Comparison of ENCODE assay signal across 9 mouse cellular contexts in the genomic region with DNA sequence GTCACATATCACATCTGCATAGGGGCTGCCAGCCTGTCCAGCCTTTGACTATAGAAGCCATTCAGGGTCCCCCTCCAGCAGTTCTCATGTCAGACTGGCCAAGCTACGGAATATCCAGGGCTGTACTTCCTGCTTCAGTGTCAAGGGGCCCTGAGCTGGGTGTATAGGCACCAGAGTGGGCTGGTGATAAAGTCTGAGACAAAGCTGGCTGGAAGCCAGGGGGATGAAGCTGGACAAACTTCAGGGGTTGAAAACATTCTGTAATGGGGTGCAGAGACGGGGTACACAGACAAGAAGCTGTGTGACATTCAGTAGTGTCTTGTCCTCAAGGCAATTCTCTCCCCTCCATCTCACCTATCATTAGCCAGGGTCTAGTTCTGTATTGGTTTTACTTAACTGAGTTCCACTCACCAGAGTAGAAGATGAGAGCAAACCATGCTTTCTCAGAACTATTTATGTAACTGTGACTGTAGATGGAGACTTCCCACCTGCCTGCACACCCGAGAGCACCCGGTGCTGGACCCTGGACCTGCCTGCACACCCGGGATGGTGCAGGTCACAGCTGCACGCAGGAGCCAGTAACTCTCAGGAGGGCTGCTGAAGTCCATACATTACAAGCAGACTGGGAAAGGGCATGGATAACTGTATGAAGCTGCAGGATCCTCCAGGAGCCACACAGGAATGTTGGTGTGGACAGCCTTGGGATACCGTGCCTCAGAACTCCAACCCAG. TPM values are rescaled to one million over a fixed set of nuclear protein-coding genes. Genes with fewer than 3 reads are reported as not detected.
DNase-seq lines count a peak whose midpoint lies in the region; ATAC-seq and TF ChIP-seq lines count a peak whose summit lies in the region.
"Had no signal": no experiment of that assay in that cellular context is flagged by ENCODE, and none has a peak within 500 bp of the region (broad histone marks: within the 10 kb centered on the region; RNA-seq: fewer than 3 reads in every experiment).

No protein-coding gene starts in this region.

- H3K9ac ChIP-seq in limb, embryonic 13.5 days = no peak overlapping the region
- no peak overlapping the region for H3K9ac ChIP-seq in embryonic facial prominence, embryonic 15.5 days

- peak overlapping the region; percentile 80 for H3K4me2 ChIP-seq in limb, embryonic 13.5 days (replicated peaks)
- peak overlapping the region; percentile 53; the same call in 1 of the 2 replicates for H3K4me2 ChIP-seq in embryonic facial prominence, embryonic 15.5 days (replicated peaks)

- no peak; the same call in 1 of the 2 replicates for TF ChIP-seq POLR2A in small intestine, adult 2 months (IDR thresholded peaks at IDR 0.05; ENCODE audit: low read depth, low read length)

- no peaks in the 10 kb centered on the region for H3K9me3 ChIP-seq in limb, embryonic 13.5 days
- no peaks in the 10 kb centered on the region for H3K9me3 ChIP-seq in limb, embryonic 10.5 days (replicated peaks)
- H3K9me3 ChIP-seq in embryonic facial prominence, embryonic 15.5 days (replicated peaks) = no peaks in the 10 kb centered on the region

- TF ChIP-seq CTCF in small intestine, adult 2 months (IDR thresholded peaks at IDR 0.05; ENCODE audit: extremely low read depth, insufficient read length, insufficient replicate concordance, low read depth, low read length) = no peak

- peaks cover 22% of the 10 kb centered on the region for H3K4me1 ChIP-seq in limb, embryonic 13.5 days
- H3K4me1 ChIP-seq in limb, embryonic 10.5 days = peaks cover 20% of the 10 kb centered on the region
- H3K4me1 ChIP-seq in embryonic facial prominence, embryonic 15.5 days = peaks cover 11% of the 10 kb centered on the region; the same call in 1 of the 2 replicates
- H3K4me1 ChIP-seq in small intestine, adult 2 months (ENCODE audit: control insufficient read depth, insufficient read depth, insufficient read length, low read length) = peaks cover 14% of the 10 kb centered on the region; the same call in 1 of the 2 replicates

- DNase-seq in limb, embryonic 10.5 days (ENCODE audit: low spot score) = no peak
- DNase-seq in kidney, postnatal 10 days = peak; percentile 52
- no peak for DNase-seq in urinary bladder, postnatal 36 days (ENCODE audit: low spot score in 2 of 2)
- DNase-seq in urinary bladder, postnatal 25 days (ENCODE audit: low spot score) = no peak
- no peak for DNase-seq in embryo, embryonic 10 days (ENCODE audit: low spot score)
- DNase-seq: adrenal gland, postnatal 10 days had no signal

- no peak overlapping the region for H3K27ac ChIP-seq in limb, embryonic 13.5 days
- H3K27ac ChIP-seq in limb, embryonic 10.5 days = no peak overlapping the region
- H3K27ac ChIP-seq in embryonic facial prominence, embryonic 15.5 days (replicated peaks) = no peak overlapping the region
- H3K27ac ChIP-seq in small intestine, adult 2 months (ENCODE audit: insufficient read depth, low read depth, low read length) = peak overlapping the region; percentile 75

- H3K4me3 ChIP-seq in limb, embryonic 13.5 days = no peak overlapping the region
- no peak overlapping the region for H3K4me3 ChIP-seq in limb, embryonic 10.5 days
- peak overlapping the region; percentile 51 for H3K4me3 ChIP-seq in embryonic facial prominence, embryonic 15.5 days (replicated peaks)
- peak overlapping the region; percentile 64 for H3K4me3 ChIP-seq in small intestine, adult 2 months (ENCODE audit: low read depth, low read length)

- no peaks in the 10 kb centered on the region for H3K36me3 ChIP-seq in limb, embryonic 13.5 days
- H3K36me3 ChIP-seq in limb, embryonic 10.5 days = no peaks in the 10 kb centered on the region
- no peaks in the 10 kb centered on the region for H3K36me3 ChIP-seq in embryonic facial prominence, embryonic 15.5 days
- peaks cover 24% of the 10 kb centered on the region for H3K36me3 ChIP-seq in small intestine, adult 2 months (ENCODE audit: control insufficient read depth, insufficient read depth, low read length)

- ATAC-seq in limb, embryonic 13.5 days (ENCODE audit: low FRiP score, low read depth) = no peak
- ATAC-seq in embryonic facial prominence, embryonic 15.5 days (ENCODE audit: insufficient number of reproducible peaks, low FRiP score, low TSS enrichment, low read depth) = no peak

- WGBS in limb, embryonic 13.5 days = 69% methylated on average over 7 of the region's 7 CpGs
- 85% methylated on average over 7 of the region's 7 CpGs for WGBS in limb, embryonic 10.5 days
- WGBS in embryonic facial prominence, embryonic 15.5 days = 64% methylated on average over 7 of the region's 7 CpGs
- 4% methylated on average over 7 of the region's 7 CpGs for WGBS in small intestine, adult 2 months

- peaks cover 5% of the 10 kb centered on the region for H3K27me3 ChIP-seq in limb, embryonic 13.5 days
- H3K27me3 ChIP-seq in limb, embryonic 10.5 days (ENCODE audit: low read depth, poor library complexity, severe bottlenecking) = peaks cover 14% of the 10 kb centered on the region
- H3K27me3 ChIP-seq in embryonic facial prominence, embryonic 15.5 days = no peaks in the 10 kb centered on the region
- H3K27me3 ChIP-seq in small intestine, adult 2 months (ENCODE audit: control insufficient read depth, insufficient read depth, low read length) = no peaks in the 10 kb centered on the region

RNA-seq across cellular contexts. Expression of a gene that starts 1.9 kb away (rescaled TPM):
- 4.6 and 5.4 TPM in 2 replicates for polyA plus RNA-seq in limb, embryonic 13.5 days (2015; fragmentation: Nextera tagmentation; extraction: Ambion mirVana)
- polyA plus RNA-seq in limb, embryonic 10.5 days (2016; fragmentation: Nextera tagmentation; extraction: Ambion mirVana) = 1.0 and 1.4 TPM in 2 replicates
- polyA plus RNA-seq in embryonic facial prominence, embryonic 15.5 days (2015; fragmentation: Nextera tagmentation; extraction: Ambion mirVana) = 8.3 and 8.8 TPM in 2 replicates
- 1.8 and 7.4 TPM in 2 replicates for polyA plus RNA-seq in small intestine, adult 2 months (2012; rRNA removed)

RNA-seq across cellular contexts. Expression of a gene that starts 32.5 kb away (rescaled TPM):
- polyA plus RNA-seq in limb, embryonic 13.5 days (2015; fragmentation: Nextera tagmentation; extraction: Ambion mirVana) = 0.10 and 0.13 TPM in 2 replicates
- not detected in 2 replicates for polyA plus RNA-seq in limb, embryonic 10.5 days (2016; fragmentation: Nextera tagmentation; extraction: Ambion mirVana)
- polyA plus RNA-seq in embryonic facial prominence, embryonic 15.5 days (2015; fragmentation: Nextera tagmentation; extraction: Ambion mirVana) = 0.20 and 0.49 TPM in 2 replicates
- polyA plus RNA-seq in small intestine, adult 2 months (2012; rRNA removed) = 0.38 and 3.1 TPM in 2 replicates

RNA-seq across cellular contexts. Expression of a gene that starts 43.1 kb away (rescaled TPM):
- 3.1 and 4.9 TPM in 2 replicates for polyA plus RNA-seq in limb, embryonic 13.5 days (2015; fragmentation: Nextera tagmentation; extraction: Ambion mirVana)
- 2.9 and 5.1 TPM in 2 replicates for polyA plus RNA-seq in limb, embryonic 10.5 days (2016; fragmentation: Nextera tagmentation; extraction: Ambion mirVana)
- 2.3 and 4.9 TPM in 2 replicates for polyA plus RNA-seq in embryonic facial prominence, embryonic 15.5 days (2015; fragmentation: Nextera tagmentation; extraction: Ambion mirVana)
- polyA plus RNA-seq in small intestine, adult 2 months (2012; rRNA removed) = 3.3 and 3.9 TPM in 2 replicates

RNA-seq across cellular contexts. Expression of a gene that starts 43.6 kb away (rescaled TPM):
- polyA plus RNA-seq in limb, embryonic 13.5 days (2015; fragmentation: Nextera tagmentation; extraction: Ambion mirVana) = 1.0 and 1.2 TPM in 2 replicates
- 0.70 TPM in 1 of 2 replicates, not detected in the other for polyA plus RNA-seq in limb, embryonic 10.5 days (2016; fragmentation: Nextera tagmentation; extraction: Ambion mirVana)
- polyA plus RNA-seq in embryonic facial prominence, embryonic 15.5 days (2015; fragmentation: Nextera tagmentation; extraction: Ambion mirVana) = 5.4 and 5.8 TPM in 2 replicates
- 4.9 and 12.6 TPM in 2 replicates for polyA plus RNA-seq in small intestine, adult 2 months (2012; rRNA removed)

RNA-seq across cellular contexts. Expression of a gene that starts 52.4 kb away (rescaled TPM):
- polyA plus RNA-seq in limb, embryonic 13.5 days (2015; fragmentation: Nextera tagmentation; extraction: Ambion mirVana) = 7.8 and 8.7 TPM in 2 replicates
- polyA plus RNA-seq in limb, embryonic 10.5 days (2016; fragmentation: Nextera tagmentation; extraction: Ambion mirVana) = 4.2 and 6.1 TPM in 2 replicates
- polyA plus RNA-seq in embryonic facial prominence, embryonic 15.5 days (2015; fragmentation: Nextera tagmentation; extraction: Ambion mirVana) = 7.5 and 8.1 TPM in 2 replicates
- polyA plus RNA-seq in small intestine, adult 2 months (2012; rRNA removed) = 10.0 and 18.7 TPM in 2 replicates

Comparison
In these comparisons a context has a peak if more than half of its experiments do, and no peak if none do; other contexts are left out.
1. H3K4me3 ChIP-seq: peak in embryonic facial prominence, embryonic 15.5 days (single experiment) and small intestine, adult 2 months (single experiment); none in limb, embryonic 13.5 days (single experiment) and limb, embryonic 10.5 days (single experiment).